Mouse (Mus musculus): ENCODE data around the gene Nrxn2. TPM values are rescaled to one million over a fixed set of nuclear protein-coding genes. Genes with fewer than 3 reads are reported as not detected.

Gene Nrxn2
- total RNA-seq, 1 experiment, result 9.5 TPM

- Histone ChIP-seq H3K36me3 (ENCODE audit: control insufficient read depth, insufficient read depth, low read length, poor library complexity, severe bottlenecking) (no peaks in the 10 kb centered on the region), H3K4me3 (ENCODE audit: insufficient read depth in 1 of 2, low read depth in 1 of 2, low read length in 2 of 2, poor library complexity in 1 of 2, severe bottlenecking in 1 of 2) (no peak overlapping the region), H3K4me1 (ENCODE audit: control insufficient read depth in 2 of 2, insufficient read depth in 2 of 2, low read length in 2 of 2, poor library complexity in 1 of 2) (peaks cover 0 to 2% of the 10 kb centered on the region in 2 experiments; a peak in 1 of 4 replicates), H3K9me3 (ENCODE audit: control insufficient read depth, insufficient read depth, low read depth, low read length) (no peaks in the 10 kb centered on the region), H3K27ac (ENCODE audit: insufficient read depth, low read depth, low read length, poor library complexity, severe bottlenecking) (no peak overlapping the region), H3K9ac (ENCODE audit: insufficient read depth, low read depth, low read length, poor library complexity, severe bottlenecking) (no peak overlapping the region)
- DNase-seq (ENCODE audit: low read depth, low spot score), result peak; percentile 92
- in situ Hi-C loops (cut with MboI; ENCODE audit: low sequenced_read_pairs in 2 of 2, unreplicated experiment in 2 of 2), result no loop called here
- TF ChIP-seq ZC3H11A (IDR thresholded peaks at IDR 0.05; ENCODE audit: borderline replicate concordance, low read depth, low read length) (peak; percentile 94), MAFK (IDR thresholded peaks at IDR 0.05; ENCODE audit: insufficient read depth, low read depth, low read length) (no peak), HCFC1 (IDR thresholded peaks at IDR 0.05; ENCODE audit: borderline replicate concordance, insufficient read depth, low read length) (no peak)
Measured at GRCm38 (mm10) chr19:6489030-6489429, 70.5 kb downstream of the Nrxn2 start.

GRCm38 (mm10) chr19:6491538-6491937, 73.0 kb downstream of the Nrxn2 start:
- Histone ChIP-seq H3K4me3 (ENCODE audit: insufficient read depth in 1 of 2, low read depth in 1 of 2, low read length in 2 of 2, poor library complexity in 1 of 2, severe bottlenecking in 1 of 2) (no peak overlapping the region), H3K36me3 (ENCODE audit: control insufficient read depth, insufficient read depth, low read length, poor library complexity, severe bottlenecking) (no peaks in the 10 kb centered on the region), H3K27ac (ENCODE audit: insufficient read depth, low read depth, low read length, poor library complexity, severe bottlenecking) (no peak overlapping the region), H3K9me3 (ENCODE audit: control insufficient read depth, insufficient read depth, low read depth, low read length) (no peaks in the 10 kb centered on the region), H3K9ac (ENCODE audit: insufficient read depth, low read depth, low read length, poor library complexity, severe bottlenecking) (no peak overlapping the region), H3K4me1 (ENCODE audit: control insufficient read depth in 2 of 2, insufficient read depth in 2 of 2, low read length in 2 of 2, poor library complexity in 1 of 2) (peaks cover under 1 to 2% of the 10 kb centered on the region in 2 experiments; a peak in 1 of 4 replicates)
- DNase-seq (ENCODE audit: low read depth, low spot score), result no peak
- in situ Hi-C loops (cut with MboI; ENCODE audit: low sequenced_read_pairs in 2 of 2, unreplicated experiment in 2 of 2), result loop anchor here in 1 of 2 experiments (10.0 kb wide), 1 partner anchor 83 kb away; no protein-coding TSS in a partner anchor
- TF ChIP-seq HCFC1 (IDR thresholded peaks at IDR 0.05; ENCODE audit: borderline replicate concordance, insufficient read depth, low read length) (no peak), ZNF384 (IDR thresholded peaks at IDR 0.05; ENCODE audit: low read depth, low read length) (no peak), CHD2 (IDR thresholded peaks at IDR 0.05; ENCODE audit: low read depth, low read length) (no peak), ZC3H11A (IDR thresholded peaks at IDR 0.05; ENCODE audit: borderline replicate concordance, low read depth, low read length) (no peak), MAFK (IDR thresholded peaks at IDR 0.05; ENCODE audit: insufficient read depth, low read depth, low read length) (no peak)

- TF ChIP-seq ZC3H11A (IDR thresholded peaks at IDR 0.05; ENCODE audit: borderline replicate concordance, low read depth, low read length) (peak; percentile 44; the same call in 1 of the 2 replicates), MAFK (IDR thresholded peaks at IDR 0.05; ENCODE audit: insufficient read depth, low read depth, low read length) (no peak)
- in situ Hi-C loops (cut with MboI; ENCODE audit: low sequenced_read_pairs in 2 of 2, unreplicated experiment in 2 of 2), result loop anchor here in 1 of 2 experiments (10.0 kb wide), 1 partner anchor 83 kb away; no protein-coding TSS in a partner anchor
- H3K36me3 ChIP-seq (ENCODE audit: control insufficient read depth, insufficient read depth, low read length, poor library complexity, severe bottlenecking), result no peaks in the 10 kb centered on the region
- H3K27ac ChIP-seq (ENCODE audit: insufficient read depth, low read depth, low read length, poor library complexity, severe bottlenecking), result no peak overlapping the region
- no peaks in the 10 kb centered on the region for H3K9me3 ChIP-seq (ENCODE audit: control insufficient read depth, insufficient read depth, low read depth, low read length)
- H3K4me1 ChIP-seq (ENCODE audit: control insufficient read depth in 2 of 2, insufficient read depth in 2 of 2, low read length in 2 of 2, poor library complexity in 1 of 2), result peaks cover 2% of the 10 kb centered on the region in 2 experiments; a peak in 1 of 4 replicates
- peak overlapping the region in 1 of 2 experiments; percentile 48; a peak in 1 of 4 replicates for H3K4me3 ChIP-seq (ENCODE audit: insufficient read depth in 1 of 2, low read depth in 1 of 2, low read length in 2 of 2, poor library complexity in 1 of 2, severe bottlenecking in 1 of 2)
- DNase-seq (ENCODE audit: low read depth, low spot score), result peak; percentile 59
- H3K9ac ChIP-seq (ENCODE audit: insufficient read depth, low read depth, low read length, poor library complexity, severe bottlenecking), result no peak overlapping the region
Measured at GRCm38 (mm10) chr19:6492124-6492523, 73.6 kb downstream of the Nrxn2 start.

- H3K27ac ChIP-seq (ENCODE audit: insufficient read depth, low read depth, low read length, poor library complexity, severe bottlenecking), result no peak overlapping the region
- no peaks in the 10 kb centered on the region for H3K9me3 ChIP-seq (ENCODE audit: control insufficient read depth, insufficient read depth, low read depth, low read length)
- H3K36me3 ChIP-seq (ENCODE audit: control insufficient read depth, insufficient read depth, low read length, poor library complexity, severe bottlenecking), result no peaks in the 10 kb centered on the region
- TF ChIP-seq MAFK (IDR thresholded peaks at IDR 0.05; ENCODE audit: insufficient read depth, low read depth, low read length), result no peak
- no peak for TF ChIP-seq HCFC1 (IDR thresholded peaks at IDR 0.05; ENCODE audit: borderline replicate concordance, insufficient read depth, low read length)
- no peak for TF ChIP-seq CHD2 (IDR thresholded peaks at IDR 0.05; ENCODE audit: low read depth, low read length)
- no peak for TF ChIP-seq ZNF384 (IDR thresholded peaks at IDR 0.05; ENCODE audit: low read depth, low read length)
- TF ChIP-seq ZC3H11A (IDR thresholded peaks at IDR 0.05; ENCODE audit: borderline replicate concordance, low read depth, low read length), result no peak
- no peak overlapping the region for H3K9ac ChIP-seq (ENCODE audit: insufficient read depth, low read depth, low read length, poor library complexity, severe bottlenecking)
- in situ Hi-C loops (cut with MboI; ENCODE audit: low sequenced_read_pairs in 2 of 2, unreplicated experiment in 2 of 2), result loop anchor here in 1 of 2 experiments (10.0 kb wide), 1 partner anchor 82 kb away; no protein-coding TSS in a partner anchor
- H3K4me3 ChIP-seq (ENCODE audit: insufficient read depth in 1 of 2, low read depth in 1 of 2, low read length in 2 of 2, poor library complexity in 1 of 2, severe bottlenecking in 1 of 2), result no peak overlapping the region
- no peak for DNase-seq (ENCODE audit: low read depth, low spot score)
- peaks cover 2% of the 10 kb centered on the region in 2 experiments; a peak in 1 of 4 replicates for H3K4me1 ChIP-seq (ENCODE audit: control insufficient read depth in 2 of 2, insufficient read depth in 2 of 2, low read length in 2 of 2, poor library complexity in 1 of 2)
Measured at GRCm38 (mm10) chr19:6493219-6493618, 74.7 kb downstream of the Nrxn2 start.

- no peak overlapping the region for H3K4me3 ChIP-seq (ENCODE audit: insufficient read depth in 1 of 2, low read depth in 1 of 2, low read length in 2 of 2, poor library complexity in 1 of 2, severe bottlenecking in 1 of 2)
- TF ChIP-seq CHD2 (IDR thresholded peaks at IDR 0.05; ENCODE audit: low read depth, low read length), result no peak
- TF ChIP-seq MAFK (IDR thresholded peaks at IDR 0.05; ENCODE audit: insufficient read depth, low read depth, low read length), result no peak
- TF ChIP-seq ZNF384 (IDR thresholded peaks at IDR 0.05; ENCODE audit: low read depth, low read length), result no peak
- TF ChIP-seq ZC3H11A (IDR thresholded peaks at IDR 0.05; ENCODE audit: borderline replicate concordance, low read depth, low read length), result no peak
- no peak for TF ChIP-seq HCFC1 (IDR thresholded peaks at IDR 0.05; ENCODE audit: borderline replicate concordance, insufficient read depth, low read length)
- peaks cover 2 to 4% of the 10 kb centered on the region in 2 experiments; a peak in 1 of 4 replicates for H3K4me1 ChIP-seq (ENCODE audit: control insufficient read depth in 2 of 2, insufficient read depth in 2 of 2, low read length in 2 of 2, poor library complexity in 1 of 2)
- H3K27ac ChIP-seq (ENCODE audit: insufficient read depth, low read depth, low read length, poor library complexity, severe bottlenecking), result no peak overlapping the region
- in situ Hi-C loops (cut with MboI; ENCODE audit: low sequenced_read_pairs in 2 of 2, unreplicated experiment in 2 of 2), result loop anchor here in 1 of 2 experiments (10.0 kb wide), 1 partner anchor 81 kb away; no protein-coding TSS in a partner anchor
- H3K36me3 ChIP-seq (ENCODE audit: control insufficient read depth, insufficient read depth, low read length, poor library complexity, severe bottlenecking), result no peaks in the 10 kb centered on the region
- no peak overlapping the region for H3K9ac ChIP-seq (ENCODE audit: insufficient read depth, low read depth, low read length, poor library complexity, severe bottlenecking)
- DNase-seq (ENCODE audit: low read depth, low spot score), result no peak
- no peaks in the 10 kb centered on the region for H3K9me3 ChIP-seq (ENCODE audit: control insufficient read depth, insufficient read depth, low read depth, low read length)
Measured at GRCm38 (mm10) chr19:6494032-6494431, 75.5 kb downstream of the Nrxn2 start.
